Mouse (Mus musculus) thymus, adult 18-20 months (tissue): ENCODE measurements around the gene Folr1.

Experiments used
- DNase-seq, 2 experiments: peaks; one replicate each; pipeline ENCODE4 v3.0.0; 2022; ENCODE audit warnings: mixed read lengths in 2 of 2

Gene Folr1

DNA sequence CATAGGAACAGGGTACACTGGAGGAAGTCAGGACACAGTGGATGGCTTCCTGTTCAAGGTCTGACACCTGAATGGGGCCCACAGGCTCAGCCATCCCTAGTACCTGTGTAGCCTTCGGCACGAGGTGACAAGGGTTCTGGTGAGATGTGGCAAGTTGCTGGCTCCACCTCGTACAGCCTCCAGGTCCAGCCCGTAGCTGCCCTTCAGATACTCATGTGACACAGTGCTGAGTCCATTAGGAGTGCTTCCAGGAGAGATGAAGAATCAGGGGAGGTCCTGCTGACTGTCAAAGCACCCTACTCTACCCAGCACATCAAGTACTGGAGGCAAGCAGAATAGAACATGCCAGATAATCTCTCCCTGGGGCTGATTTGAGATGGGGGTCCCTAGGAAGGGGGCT is 38.2 kb downstream of the Folr1 start:
- no peak for DNase-seq

- no peak for DNase-seq
Observed at GRCm38 (mm10) chr7:101831437-101831836, 39.2 kb downstream of the Folr1 start.

- DNase-seq: no peak
Observed at GRCm38 (mm10) chr7:101830373-101830772, 40.2 kb downstream of the Folr1 start.

- no peak for DNase-seq
Observed at GRCm38 (mm10) chr7:101823758-101824630, 46.6 kb downstream of the Folr1 start.

GRCm38 (mm10) chr7:101822836-101823757 is 47.5 kb downstream of the Folr1 start:
- DNase-seq: no peak

- no peak for DNase-seq
Observed at GRCm38 (mm10) chr7:101821571-101822501, 48.8 kb downstream of the Folr1 start.

DNA sequence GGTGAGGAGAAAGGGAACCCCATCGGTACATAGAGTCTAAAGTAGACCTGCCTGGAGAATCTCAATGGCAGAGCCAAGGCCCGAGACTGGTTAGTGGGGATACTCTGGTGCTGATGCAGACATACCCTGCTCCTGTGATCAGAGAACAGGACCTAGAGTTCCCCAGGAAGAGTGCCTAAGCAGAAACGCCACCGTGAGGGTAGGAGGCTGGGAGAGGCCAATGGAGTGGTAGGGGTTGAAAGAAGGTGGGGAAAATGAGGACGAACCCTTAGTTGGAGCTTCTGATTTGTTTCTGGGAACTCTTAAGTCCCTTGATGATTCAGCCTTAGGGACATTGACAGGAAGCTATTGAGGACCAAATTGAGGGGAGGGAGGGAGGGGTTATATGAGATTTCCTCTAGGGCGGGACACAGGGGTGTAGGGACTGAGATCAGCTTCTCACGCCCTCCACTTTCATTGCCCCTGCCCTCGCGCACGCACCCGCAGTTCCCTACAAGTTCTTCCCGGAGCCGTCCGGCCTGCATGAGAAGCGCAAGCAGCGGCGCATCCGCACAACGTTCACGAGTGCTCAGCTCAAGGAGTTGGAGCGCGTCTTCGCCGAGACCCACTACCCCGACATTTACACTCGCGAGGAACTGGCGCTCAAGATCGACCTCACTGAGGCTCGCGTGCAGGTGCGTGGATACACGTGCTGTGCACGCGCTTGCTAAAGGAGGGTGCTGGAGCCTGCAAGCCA is 50.1 kb downstream of the Folr1 start:
- DNase-seq: no peak

DNA sequence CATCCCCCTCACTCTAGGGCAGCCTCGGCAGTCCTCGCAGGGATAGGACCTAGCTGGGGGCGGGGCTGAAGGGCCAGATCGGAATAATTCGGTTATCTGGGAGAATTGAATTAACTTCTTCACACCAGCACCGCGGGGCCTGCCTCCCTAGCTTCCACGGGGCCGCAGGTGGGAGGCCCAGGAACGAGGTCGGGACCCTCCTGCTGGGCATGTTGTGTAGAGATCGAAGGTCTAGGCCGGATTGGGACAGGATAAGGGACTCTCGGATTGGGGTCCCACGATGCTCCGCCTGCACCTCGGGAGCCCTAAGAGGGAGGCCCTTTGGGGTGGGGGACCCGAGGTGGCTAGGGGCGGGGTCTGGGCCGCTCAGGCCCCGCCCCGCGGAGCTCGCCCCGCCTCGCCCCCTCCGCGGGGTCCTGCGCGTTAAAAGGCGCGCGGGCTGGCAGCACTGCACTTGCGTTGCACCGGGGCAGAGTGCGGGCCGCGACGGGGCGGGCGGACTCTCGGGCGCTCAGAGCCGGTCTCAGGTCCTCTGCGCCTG is 52.7 kb downstream of the Folr1 start, which contains the start of gene Phox2a:
Gene Phox2a (plus strand): TSS at position 453 of the 541 bp plus-strand sequence.
- DNase-seq: no peak
